Mouse (Mus musculus): ENCODE measurements at regions not wholly inside any gene's neighbourhood (a gene's known extent, or its start where the extent isn't known, plus 50 kb on each side); places are given as distances from the start of the nearest gene placed in this dataset.

- no peak for ATAC-seq (ENCODE audit: low read depth)
- H3K27ac ChIP-seq = no peak overlapping the region
- H3K4me3 ChIP-seq (replicated peaks) = no peak overlapping the region
- peaks cover 17% of the 10 kb centered on the region for H3K27me3 ChIP-seq
- peaks cover 16% of the 10 kb centered on the region for H3K4me1 ChIP-seq (replicated peaks)
- WGBS (ENCODE audit: insufficient replicate concordance) = 61% methylated on average over 6 of the region's 6 CpGs
- H3K9me3 ChIP-seq (replicated peaks) = no peaks in the 10 kb centered on the region
- DNase-seq = no peak
- no peak overlapping the region for H3K4me2 ChIP-seq
- no peaks in the 10 kb centered on the region for H3K36me3 ChIP-seq
- no peak overlapping the region for H3K9ac ChIP-seq
Observed at GRCm38 (mm10) chr2:30684461-30684860, 89.6 kb downstream of the Cstad start.

GRCm38 (mm10) chr2:30682146-30682825 lies 87.4 kb downstream of the Cstad start:
- no peak overlapping the region for H3K9ac ChIP-seq
- no peak overlapping the region for H3K27ac ChIP-seq
- no peaks in the 10 kb centered on the region for H3K36me3 ChIP-seq
- WGBS (ENCODE audit: insufficient replicate concordance) = 51% methylated on average over 5 of the region's 5 CpGs
- H3K4me3 ChIP-seq (replicated peaks) = no peak overlapping the region
- peaks cover 19% of the 10 kb centered on the region for H3K27me3 ChIP-seq
- H3K9me3 ChIP-seq (replicated peaks) = no peaks in the 10 kb centered on the region
- no peak overlapping the region for H3K4me2 ChIP-seq
- no peak for DNase-seq
- H3K4me1 ChIP-seq (replicated peaks) = peaks cover 21% of the 10 kb centered on the region
- no peak for ATAC-seq (ENCODE audit: low read depth)

- Histone ChIP-seq H3K4me1 (replicated peaks) (peaks cover 19% of the 10 kb centered on the region), H3K9me3 (replicated peaks) (no peaks in the 10 kb centered on the region), H3K27me3 (peaks cover 20% of the 10 kb centered on the region), H3K4me3 (replicated peaks) (no peak overlapping the region), H3K36me3 (no peaks in the 10 kb centered on the region), H3K9ac (no peak overlapping the region), H3K27ac (no peak overlapping the region), H3K4me2 (no peak overlapping the region)
- ATAC-seq (ENCODE audit: low read depth) (no peak), DNase-seq (no peak)
- 80% methylated on average over 2 of the region's 2 CpGs for WGBS (ENCODE audit: insufficient replicate concordance)
Observed at GRCm38 (mm10) chr2:30681642-30682041, 86.8 kb downstream of the Cstad start.

- no peak overlapping the region for H3K9ac ChIP-seq
- H3K27ac ChIP-seq = no peak overlapping the region
- H3K4me3 ChIP-seq (replicated peaks) = no peak overlapping the region
- DNase-seq = no peak
- no peaks in the 10 kb centered on the region for H3K36me3 ChIP-seq
- no peak for ATAC-seq (ENCODE audit: low read depth)
- H3K9me3 ChIP-seq (replicated peaks) = no peaks in the 10 kb centered on the region
- H3K4me2 ChIP-seq = no peak overlapping the region
- H3K4me1 ChIP-seq (replicated peaks) = peaks cover 17% of the 10 kb centered on the region
- H3K27me3 ChIP-seq = peaks cover 26% of the 10 kb centered on the region
Observed at GRCm38 (mm10) chr2:30679041-30679440, 84.2 kb downstream of the Cstad start.

GRCm38 (mm10) chr2:30677498-30677897 lies 82.7 kb downstream of the Cstad start:
- H3K27ac ChIP-seq = peak overlapping the region; percentile 78
- no peaks in the 10 kb centered on the region for H3K36me3 ChIP-seq
- peak overlapping the region; percentile 9; the same call in 1 of the 2 replicates for H3K9ac ChIP-seq
- peak overlapping the region; percentile 32 for H3K4me3 ChIP-seq (replicated peaks)
- no peaks in the 10 kb centered on the region for H3K9me3 ChIP-seq (replicated peaks)
- peak overlapping the region; percentile 57 for H3K4me2 ChIP-seq
- no peak for DNase-seq
- WGBS (ENCODE audit: insufficient replicate concordance) = 8% methylated on average over 5 of the region's 5 CpGs
- ATAC-seq (ENCODE audit: low read depth) = no peak
- peaks cover 26% of the 10 kb centered on the region for H3K27me3 ChIP-seq
- peaks cover 14% of the 10 kb centered on the region for H3K4me1 ChIP-seq (replicated peaks)

GRCm38 (mm10) chr2:30676833-30677459 lies 82.1 kb downstream of the Cstad start:
- Histone ChIP-seq H3K27me3 (peaks cover 26% of the 10 kb centered on the region), H3K4me1 (replicated peaks) (peaks cover 12% of the 10 kb centered on the region), H3K4me2 (peak overlapping the region; percentile 57), H3K9ac (peak overlapping the region; percentile 9; the same call in 1 of the 2 replicates), H3K27ac (peak overlapping the region; percentile 78), H3K4me3 (replicated peaks) (peak overlapping the region; percentile 32), H3K36me3 (no peaks in the 10 kb centered on the region), H3K9me3 (replicated peaks) (no peaks in the 10 kb centered on the region)
- DNase-seq (no peak), ATAC-seq (ENCODE audit: low read depth) (0 out of 2 replicates have a peak, but pooled peaks have one; percentile 23)
- WGBS (ENCODE audit: insufficient replicate concordance) = under 1% methylated on average over 44 of the region's 44 CpGs

GRCm38 (mm10) chr2:30676450-30676832 lies 81.6 kb downstream of the Cstad start:
- Histone ChIP-seq H3K27ac (0 out of 2 replicates have a peak overlapping the region, but pooled peaks have one; percentile 9), H3K4me1 (replicated peaks) (peaks cover 12% of the 10 kb centered on the region), H3K4me3 (replicated peaks) (peak overlapping the region; percentile 32), H3K9me3 (replicated peaks) (no peaks in the 10 kb centered on the region), H3K27me3 (peaks cover 26% of the 10 kb centered on the region), H3K36me3 (no peaks in the 10 kb centered on the region), H3K9ac (no peak overlapping the region), H3K4me2 (peak overlapping the region; percentile 57)
- no peak for ATAC-seq (ENCODE audit: low read depth)
- DNase-seq = no peak
- 3% methylated on average over 7 of the region's 7 CpGs for WGBS (ENCODE audit: insufficient replicate concordance)

- no peak for ATAC-seq (ENCODE audit: low read depth)
- Histone ChIP-seq H3K4me2 (no peak overlapping the region), H3K27ac (no peak overlapping the region), H3K4me1 (replicated peaks) (peaks cover 12% of the 10 kb centered on the region), H3K9ac (no peak overlapping the region), H3K36me3 (no peaks in the 10 kb centered on the region), H3K27me3 (peaks cover 26% of the 10 kb centered on the region), H3K9me3 (replicated peaks) (no peaks in the 10 kb centered on the region), H3K4me3 (replicated peaks) (no peak overlapping the region)
- DNase-seq = no peak
- 57% methylated on average over 2 of the region's 2 CpGs for WGBS (ENCODE audit: insufficient replicate concordance)
Observed at GRCm38 (mm10) chr2:30675839-30676238, 81.0 kb downstream of the Cstad start.

GRCm38 (mm10) chr2:30670836-30671586 lies 76.2 kb downstream of the Cstad start:
- Histone ChIP-seq H3K36me3 (no peaks in the 10 kb centered on the region), H3K9ac (no peak overlapping the region)
- 50% methylated on average over 5 of the region's 5 CpGs for WGBS (ENCODE audit: insufficient replicate concordance)

GRCm38 (mm10) chr2:30667468-30667867 lies 72.6 kb downstream of the Cstad start:
- no peak overlapping the region for H3K4me2 ChIP-seq
- no peak overlapping the region for H3K4me3 ChIP-seq (replicated peaks)
- no peaks in the 10 kb centered on the region for H3K9me3 ChIP-seq (replicated peaks)
- 16% methylated on average over 8 of the region's 8 CpGs for WGBS (ENCODE audit: insufficient replicate concordance)
- H3K36me3 ChIP-seq = no peaks in the 10 kb centered on the region
- no peak for ATAC-seq (ENCODE audit: low read depth)
- no peak overlapping the region for H3K27ac ChIP-seq
- peaks cover 6% of the 10 kb centered on the region for H3K4me1 ChIP-seq (replicated peaks)
- H3K9ac ChIP-seq = no peak overlapping the region
- H3K27me3 ChIP-seq = no peaks in the 10 kb centered on the region
- DNase-seq = no peak

More at GRCm38 (mm10) chr2:30670836-30671586, 76.2 kb downstream of the Cstad start:
- Histone ChIP-seq H3K27me3 (peaks cover 5% of the 10 kb centered on the region), H3K9me3 (replicated peaks) (no peaks in the 10 kb centered on the region), H3K27ac (no peak overlapping the region), H3K4me1 (replicated peaks) (peaks cover 6% of the 10 kb centered on the region), H3K4me3 (replicated peaks) (no peak overlapping the region), H3K4me2 (no peak overlapping the region)
- ATAC-seq (ENCODE audit: low read depth) (no peak), DNase-seq (no peak)

GRCm38 (mm10) chr2:30661147-30661546 lies 66.3 kb downstream of the Cstad start:
- no peak for DNase-seq
- Histone ChIP-seq H3K27ac (no peak overlapping the region), H3K9me3 (replicated peaks) (no peaks in the 10 kb centered on the region), H3K27me3 (no peaks in the 10 kb centered on the region), H3K4me1 (replicated peaks) (peaks cover 40% of the 10 kb centered on the region), H3K9ac (no peak overlapping the region), H3K4me2 (no peak overlapping the region), H3K36me3 (no peaks in the 10 kb centered on the region), H3K4me3 (replicated peaks) (no peak overlapping the region)
- ATAC-seq (ENCODE audit: low read depth) = no peak
- 53% methylated on average over 10 of the region's 10 CpGs for WGBS (ENCODE audit: insufficient replicate concordance)
